Mouse (Mus musculus): ENCODE results near the gene Hs3st6. TPM values are rescaled to one million over a fixed set of nuclear protein-coding genes. Genes with fewer than 3 reads are reported as not detected.
"Not testable (repeated sequence)": the region's sequence is repeated elsewhere in the genome, so short reads cannot be mapped to it uniquely, and the experiment has no call there.

Gene Hs3st6
- polyA plus RNA-seq, 1 experiment from 2014 or later: 0.23 TPM

DNA sequence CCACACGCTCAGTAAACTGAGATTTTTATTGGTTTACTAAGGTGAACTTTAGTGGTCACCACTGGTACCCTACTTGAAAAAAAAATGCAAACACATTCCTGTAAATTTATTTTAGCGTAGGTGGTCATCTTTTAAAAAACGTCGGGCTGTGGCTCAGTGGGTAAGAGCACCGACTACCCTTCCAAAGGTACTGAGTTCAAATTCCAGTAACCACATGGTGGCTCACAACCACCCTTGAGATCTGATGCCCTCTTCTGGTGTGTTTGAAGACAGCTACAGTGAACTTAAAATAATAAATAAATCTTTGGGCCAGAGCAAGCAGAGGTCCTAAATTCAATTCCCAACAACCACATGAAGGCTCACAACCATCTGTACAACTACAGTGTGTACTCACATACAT, 33.9 kb upstream of the Hs3st6 start:
- ATAC-seq (ENCODE audit: low FRiP score): not testable (repeated sequence)

GRCm38 (mm10) chr17:24719494-24720222, 33.1 kb upstream of the Hs3st6 start:
- WGBS: under 1% methylated on average over 61 of the region's 61 CpGs
- peak; percentile 99 for DNase-seq (ENCODE audit: low spot score, missing footprints)
- Histone ChIP-seq H3K4me1 (ENCODE audit: control insufficient read depth, insufficient read depth, low read length) (peaks cover 15% of the 10 kb centered on the region), H3K4me3 (ENCODE audit: low read depth, low read length) (peak overlapping the region; percentile 88), H3K27me3 (ENCODE audit: control insufficient read depth, insufficient read depth, low read length) (no peaks in the 10 kb centered on the region), H3K27ac (ENCODE audit: low read depth, low read length) (peak overlapping the region; percentile 58), H3K9ac (ENCODE audit: low read length) (peak overlapping the region; percentile 93), H3K36me3 (ENCODE audit: control insufficient read depth, insufficient read depth, low read length) (peaks cover 11% of the 10 kb centered on the region), H3K9me3 (ENCODE audit: control insufficient read depth, low read length) (no peaks in the 10 kb centered on the region), H3K4me2 (peak overlapping the region; percentile 88)
- peak; percentile 98 for ATAC-seq (ENCODE audit: low FRiP score)

More for the DNA sequence above, 33.9 kb upstream of the Hs3st6 start:
- H3K4me2 ChIP-seq: peak overlapping the region; percentile 55
- H3K4me3 ChIP-seq (ENCODE audit: low read depth, low read length): peak overlapping the region; percentile 88
- H3K27ac ChIP-seq (ENCODE audit: low read depth, low read length); DNase-seq (ENCODE audit: low spot score, missing footprints); H3K27me3 ChIP-seq (ENCODE audit: control insufficient read depth, insufficient read depth, low read length); H3K9me3 ChIP-seq (ENCODE audit: control insufficient read depth, low read length): not testable (repeated sequence)
- 66% methylated on average over 5 of the region's 5 CpGs for WGBS
- H3K4me1 ChIP-seq (ENCODE audit: control insufficient read depth, insufficient read depth, low read length): peaks cover 15% of the 10 kb centered on the region
- H3K9ac ChIP-seq (ENCODE audit: low read length): peak overlapping the region; percentile 93
- peaks cover 11% of the 10 kb centered on the region for H3K36me3 ChIP-seq (ENCODE audit: control insufficient read depth, insufficient read depth, low read length)

DNA sequence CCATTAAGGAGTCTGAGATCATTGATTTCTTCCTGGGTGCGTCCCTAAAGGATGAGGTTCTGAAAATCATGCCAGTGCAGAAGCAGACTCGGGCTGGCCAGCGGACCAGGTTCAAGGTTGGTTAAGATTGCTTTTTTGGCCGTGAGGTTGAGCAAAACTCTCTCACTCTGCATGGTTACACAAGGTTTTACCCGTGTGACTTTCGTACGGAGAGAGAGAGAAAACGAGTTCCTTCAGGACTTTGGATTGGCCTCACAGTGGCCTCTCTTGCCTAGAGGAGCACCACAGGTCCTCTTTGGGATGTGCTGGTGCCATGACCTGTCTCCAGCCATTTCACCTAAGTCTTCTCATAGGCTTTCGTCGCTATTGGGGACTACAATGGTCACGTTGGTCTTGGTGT, 32.2 kb upstream of the Hs3st6 start:
- H3K4me2 ChIP-seq: peak overlapping the region; percentile 88
- H3K9me3 ChIP-seq (ENCODE audit: control insufficient read depth, low read length); H3K27ac ChIP-seq (ENCODE audit: low read depth, low read length); ATAC-seq (ENCODE audit: low FRiP score); H3K27me3 ChIP-seq (ENCODE audit: control insufficient read depth, insufficient read depth, low read length): not testable (repeated sequence)
- 2% methylated on average over 11 of the region's 11 CpGs for WGBS
- peaks cover 11% of the 10 kb centered on the region for H3K36me3 ChIP-seq (ENCODE audit: control insufficient read depth, insufficient read depth, low read length)
- peak overlapping the region; percentile 88 for H3K4me3 ChIP-seq (ENCODE audit: low read depth, low read length)
- DNase-seq (ENCODE audit: low spot score, missing footprints): peak; percentile 86
- peaks cover 15% of the 10 kb centered on the region for H3K4me1 ChIP-seq (ENCODE audit: control insufficient read depth, insufficient read depth, low read length)
- peak overlapping the region; percentile 82 for H3K9ac ChIP-seq (ENCODE audit: low read length)

- not testable (repeated sequence) for ATAC-seq (ENCODE audit: low FRiP score); H3K9me3 ChIP-seq (ENCODE audit: control insufficient read depth, low read length); H3K27ac ChIP-seq (ENCODE audit: low read depth, low read length); H3K27me3 ChIP-seq (ENCODE audit: control insufficient read depth, insufficient read depth, low read length)
- WGBS: 76% methylated on average over 7 of the region's 7 CpGs
- DNase-seq (ENCODE audit: low spot score, missing footprints): peak; percentile 83
- Histone ChIP-seq H3K36me3 (ENCODE audit: control insufficient read depth, insufficient read depth, low read length) (peaks cover 11% of the 10 kb centered on the region), H3K4me1 (ENCODE audit: control insufficient read depth, insufficient read depth, low read length) (peaks cover 15% of the 10 kb centered on the region), H3K4me3 (ENCODE audit: low read depth, low read length) (peak overlapping the region; percentile 88), H3K4me2 (peak overlapping the region; percentile 88), H3K9ac (ENCODE audit: low read length) (peak overlapping the region; percentile 47)
Measured at GRCm38 (mm10) chr17:24721383-24721955, 31.3 kb upstream of the Hs3st6 start.

DNA sequence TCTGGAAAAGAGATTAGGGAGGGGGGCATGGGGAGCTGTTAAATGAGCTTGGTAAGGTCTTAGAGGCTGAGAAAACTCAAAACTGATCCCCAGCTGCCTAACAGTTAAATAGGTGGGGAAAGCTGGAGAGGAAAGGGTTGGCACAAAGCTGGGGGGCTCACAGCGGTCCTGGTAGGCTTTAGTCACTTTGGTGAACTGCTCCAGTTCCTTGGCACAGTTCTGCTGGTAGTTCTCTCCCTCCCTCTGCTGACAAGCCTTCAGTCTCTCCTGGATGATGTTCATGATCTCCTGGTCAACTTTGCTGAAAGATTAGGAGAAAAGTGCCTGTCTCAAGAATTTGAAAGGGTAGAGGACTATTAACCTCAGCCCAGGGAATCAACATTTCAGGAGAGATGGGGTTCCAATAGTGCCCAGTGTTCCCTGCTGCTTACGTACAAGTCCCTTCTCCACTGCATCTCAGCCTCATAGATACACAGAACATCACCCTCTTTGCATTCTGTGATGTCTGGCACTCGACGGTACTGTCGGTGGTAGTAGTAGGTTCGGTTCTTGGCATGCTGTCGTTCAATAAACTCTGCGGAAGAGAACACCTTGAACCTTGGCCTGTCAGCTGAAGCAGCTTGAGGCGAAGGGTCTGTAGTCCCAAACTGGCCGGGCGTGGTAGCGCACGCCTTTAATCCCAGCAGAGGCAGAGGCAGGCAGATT, 30.4 kb upstream of the Hs3st6 start:
- H3K27me3 ChIP-seq (ENCODE audit: control insufficient read depth, insufficient read depth, low read length): no peaks in the 10 kb centered on the region
- H3K9ac ChIP-seq (ENCODE audit: low read length): no peak overlapping the region; the same call in 1 of the 2 replicates
- H3K4me2 ChIP-seq: no peak overlapping the region; the same call in 1 of the 2 replicates
- no peaks in the 10 kb centered on the region for H3K9me3 ChIP-seq (ENCODE audit: control insufficient read depth, low read length)
- H3K4me1 ChIP-seq (ENCODE audit: control insufficient read depth, insufficient read depth, low read length): peaks cover 15% of the 10 kb centered on the region
- 0 out of 2 replicates have a peak overlapping the region, but pooled peaks have one; percentile 3 for H3K4me3 ChIP-seq (ENCODE audit: low read depth, low read length)
- no peak overlapping the region for H3K27ac ChIP-seq (ENCODE audit: low read depth, low read length)
- 40% methylated on average over 13 of the region's 13 CpGs for WGBS
- H3K36me3 ChIP-seq (ENCODE audit: control insufficient read depth, insufficient read depth, low read length): peaks cover 11% of the 10 kb centered on the region
- peak; percentile 89 for DNase-seq (ENCODE audit: low spot score, missing footprints)
- ATAC-seq (ENCODE audit: low FRiP score): no peak

DNA sequence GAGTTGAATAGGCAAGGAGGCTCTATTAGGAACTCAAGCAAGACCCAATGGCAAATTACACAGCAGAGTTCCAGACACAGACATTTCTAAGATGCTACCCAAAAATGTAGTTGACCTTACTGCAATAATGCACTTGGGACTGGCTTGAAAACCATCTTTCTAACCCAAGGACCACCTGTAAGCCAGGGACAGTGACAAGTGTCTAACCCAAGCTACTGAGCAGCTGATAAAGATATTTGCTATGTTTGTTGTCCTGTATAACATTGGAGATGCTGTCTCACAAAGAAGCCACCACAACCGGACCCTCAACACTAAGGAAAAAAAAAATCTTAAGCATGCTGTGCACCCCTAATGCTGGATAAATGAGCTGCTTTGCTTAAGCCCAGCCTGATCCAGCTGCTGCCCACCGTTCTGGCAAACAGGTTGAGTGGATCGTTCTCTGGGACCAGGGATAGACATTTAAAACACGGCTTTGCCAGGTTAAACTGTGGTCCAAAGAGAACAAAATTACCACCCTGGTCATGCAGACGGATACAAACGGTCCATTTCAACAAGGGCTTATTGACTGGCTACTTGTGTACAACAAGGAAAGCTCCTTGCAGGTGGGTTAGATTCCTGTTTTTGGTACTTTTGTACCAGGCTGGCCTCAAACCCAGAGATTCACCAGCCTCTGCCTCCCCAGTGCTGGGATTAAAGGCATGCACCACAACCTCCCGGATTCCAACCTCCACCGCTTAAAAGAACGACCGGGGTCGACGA, 29.5 kb upstream of the Hs3st6 start:
- Histone ChIP-seq H3K9me3 (ENCODE audit: control insufficient read depth, low read length) (no peaks in the 10 kb centered on the region), H3K27ac (ENCODE audit: low read depth, low read length) (no peak overlapping the region), H3K27me3 (ENCODE audit: control insufficient read depth, insufficient read depth, low read length) (no peaks in the 10 kb centered on the region), H3K4me1 (ENCODE audit: control insufficient read depth, insufficient read depth, low read length) (peaks cover 15% of the 10 kb centered on the region), H3K36me3 (ENCODE audit: control insufficient read depth, insufficient read depth, low read length) (peaks cover 11% of the 10 kb centered on the region), H3K4me2 (peak overlapping the region; percentile 74), H3K4me3 (ENCODE audit: low read depth, low read length) (peak overlapping the region; percentile 50), H3K9ac (ENCODE audit: low read length) (peak overlapping the region; percentile 74)
- peak; percentile 91 for DNase-seq (ENCODE audit: low spot score, missing footprints)
- ATAC-seq (ENCODE audit: low FRiP score): no peak
- 4% methylated on average over 12 of the region's 12 CpGs for whole genome bisulfite sequencing

DNA sequence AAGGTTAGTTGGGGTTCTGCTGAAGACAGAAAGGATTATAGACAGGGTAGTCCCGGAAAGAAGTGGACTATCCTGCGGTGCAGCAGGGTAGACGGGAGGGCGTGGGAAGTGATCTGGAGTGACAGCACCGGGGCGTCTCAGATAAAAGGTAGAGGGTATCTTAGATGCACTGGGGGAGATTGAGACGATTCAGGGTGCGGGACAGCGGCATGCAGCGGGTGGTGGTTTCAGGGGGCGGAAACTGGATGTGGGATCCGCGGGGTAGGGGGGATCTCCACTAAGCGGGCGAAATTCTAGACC, 29.0 kb upstream of the Hs3st6 start:
- peak overlapping the region; percentile 50 for H3K4me3 ChIP-seq (ENCODE audit: low read depth, low read length)
- H3K9me3 ChIP-seq (ENCODE audit: control insufficient read depth, low read length): no peaks in the 10 kb centered on the region
- peak overlapping the region; percentile 74 for H3K4me2 ChIP-seq
- WGBS: 0% methylated on average over 15 of the region's 15 CpGs
- no peak for DNase-seq (ENCODE audit: low spot score, missing footprints)
- H3K27me3 ChIP-seq (ENCODE audit: control insufficient read depth, insufficient read depth, low read length): no peaks in the 10 kb centered on the region
- H3K4me1 ChIP-seq (ENCODE audit: control insufficient read depth, insufficient read depth, low read length): peaks cover 15% of the 10 kb centered on the region
- H3K9ac ChIP-seq (ENCODE audit: low read length): peak overlapping the region; percentile 74
- no peak for ATAC-seq (ENCODE audit: low FRiP score)
- peak overlapping the region; percentile 33 for H3K27ac ChIP-seq (ENCODE audit: low read depth, low read length)
- peaks cover 11% of the 10 kb centered on the region for H3K36me3 ChIP-seq (ENCODE audit: control insufficient read depth, insufficient read depth, low read length)

DNA sequence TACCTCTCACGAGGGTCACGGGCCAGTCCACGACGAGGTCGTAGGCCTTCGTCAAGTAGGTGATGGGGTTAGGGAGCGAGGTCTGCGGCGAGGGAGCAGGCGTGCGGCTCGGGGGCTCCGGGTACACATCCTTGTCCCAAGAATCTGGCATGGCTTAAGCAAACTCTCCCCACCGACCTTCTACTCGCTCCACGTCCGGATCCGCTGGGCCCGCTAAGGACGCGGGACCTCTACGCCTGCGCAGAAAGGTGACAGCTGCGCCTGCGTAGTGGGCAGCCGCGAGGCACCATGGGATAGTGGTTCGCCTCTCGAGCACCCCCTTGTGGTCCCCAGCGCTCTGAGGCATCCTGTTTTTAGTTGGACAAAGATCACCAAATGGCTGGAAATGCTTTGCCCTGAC, 28.6 kb upstream of the Hs3st6 start, which contains the start of gene Ndufb10:
Ndufb10 (minus strand) TSS at position 295 of the 400 bp plus-strand sequence.
- DNase-seq (ENCODE audit: low spot score, missing footprints) (peak; percentile 100), ATAC-seq (ENCODE audit: low FRiP score) (peak; percentile 81)
- H3K27ac ChIP-seq (ENCODE audit: low read depth, low read length): peak within 1 kb of the TSS; percentile 40
- no peaks in the 10 kb centered on the region for H3K27me3 ChIP-seq (ENCODE audit: control insufficient read depth, insufficient read depth, low read length)
- peaks cover 15% of the 10 kb centered on the region for H3K4me1 ChIP-seq (ENCODE audit: control insufficient read depth, insufficient read depth, low read length)
- H3K36me3 ChIP-seq (ENCODE audit: control insufficient read depth, insufficient read depth, low read length): peaks cover 11% of the 10 kb centered on the region
- WGBS: under 1% methylated on average over 30 of the region's 30 CpGs
- peak within 1 kb of the TSS; percentile 74 for H3K4me2 ChIP-seq
- H3K9ac ChIP-seq (ENCODE audit: low read length): peak within 1 kb of the TSS; percentile 74
- H3K9me3 ChIP-seq (ENCODE audit: control insufficient read depth, low read length): no peaks in the 10 kb centered on the region
- peak within 1 kb of the TSS; percentile 50 for H3K4me3 ChIP-seq (ENCODE audit: low read depth, low read length)
